Mouse (Mus musculus) mouse embryonic stem cell (cell line): ENCODE results near the gene Gm7876.
"Not testable (repeated sequence)": the region's sequence is repeated elsewhere in the genome, so short reads cannot be mapped to it uniquely, and the experiment has no call there.

Source experiments
- in situ Hi-C, 2 experiments: fragments of 300-500 bp; cut with MboI; formaldehyde crosslinking; loops; 1 replicate in 1 of 2; 3 replicates in 1 of 2; pipeline ENCODE4 v1.14.3; 2019 to 2020; ENCODE audit warnings: low sequenced_read_pairs in 2 of 2, low pct_unique_long_range_greater_than_20kb in 1 of 2, mixed read lengths in 1 of 2; ENCODE audit not compliant: unreplicated experiment in 1 of 2

The Gm7876 gene

DNA sequence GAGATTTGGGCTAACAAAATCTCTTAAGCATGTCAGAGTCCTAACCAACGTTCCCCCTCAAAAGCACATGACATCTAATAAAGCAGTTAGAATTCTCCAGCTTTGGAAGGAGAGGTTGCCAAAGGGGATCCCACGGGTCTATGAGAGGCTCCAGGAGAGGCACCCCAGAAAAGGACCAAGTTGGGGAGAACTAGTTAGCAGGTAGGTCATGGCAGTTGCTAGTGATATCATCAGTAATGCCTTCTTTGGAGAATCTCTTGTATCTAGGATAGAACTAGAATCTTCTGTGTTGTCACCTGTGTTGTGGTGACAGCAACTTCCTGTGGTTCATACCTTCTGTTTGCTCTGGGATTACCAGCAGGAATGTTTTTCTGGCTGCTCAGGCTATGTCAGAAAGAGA is at the start of gene Gm7876:
Gene Gm7876, plus strand, starts transcription at position 301 of the 400 bp plus-strand sequence.
- in situ Hi-C loops: not testable (repeated sequence)

DNA sequence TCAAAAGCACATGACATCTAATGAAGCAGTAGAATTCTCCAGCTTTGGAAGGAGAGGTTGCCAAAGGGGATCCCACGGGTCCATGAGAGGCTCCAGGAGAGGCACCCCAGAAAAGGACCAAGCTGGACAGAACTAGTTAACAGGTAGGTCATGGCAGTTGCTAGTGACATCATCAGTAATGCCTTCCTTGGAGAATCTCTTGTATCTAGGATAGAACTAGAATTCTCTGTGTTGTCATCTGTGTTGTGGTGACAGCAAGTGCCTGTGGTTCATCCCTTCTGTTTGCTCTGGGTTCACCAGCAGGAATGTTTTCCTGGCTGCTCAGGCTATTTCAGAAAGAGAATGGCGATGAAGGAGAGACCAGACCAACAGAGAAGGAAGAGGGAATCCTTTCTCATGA is 45.1 kb upstream of the Gm7876 start, which contains the start of gene Gm3239:
Gene Gm3239, plus strand, starts transcription at position 301 of the 400 bp plus-strand sequence.
- in situ Hi-C loops: not testable (repeated sequence)

- in situ Hi-C loops: not testable (repeated sequence)
Observed at GRCm38 (mm10) chr14:4726038-4726880, 17.2 kb downstream of the Gm7876 start, which contains the start of gene Gm3252. Gm3252 (plus strand) TSS chr14:4726775.
